Mouse (Mus musculus) heart, embryonic 12.5 days (tissue): ENCODE measurements around the gene Cyp27a1. TPM values are rescaled to one million over a fixed set of nuclear protein-coding genes. Genes with fewer than 3 reads are reported as not detected.

ENCODE experiments used
- ATAC-seq: fragments of 200-750 bp; cut with Nextera tagmentation; 2 replicates; pipeline ENCODE4 v1.8.0; 2017; ENCODE audit warnings: moderate TSS enrichment, moderate library complexity; ENCODE audit not compliant: insufficient number of reproducible peaks, low FRiP score
- H3K27ac ChIP-seq: fragments of 300-500 bp; sonication (generic); 2 replicates; pipeline ENCODE4 v1.5.1; 2016; ENCODE audit warnings: mild to moderate bottlenecking, moderate library complexity; ENCODE audit not compliant: poor library complexity, severe bottlenecking
- H3K27me3 ChIP-seq: fragments of 300-500 bp; sonication (generic); replicated peaks from 2 replicates; pipeline ENCODE4 v1.6.1; 2016; ENCODE audit warnings: mild to moderate bottlenecking, moderate library complexity
- H3K36me3 ChIP-seq: fragments of 300-500 bp; sonication (generic); 2 replicates; pipeline ENCODE4 v1.6.1; 2016; ENCODE audit warnings: mild to moderate bottlenecking, moderate library complexity
- H3K4me1 ChIP-seq: fragments of 300-500 bp; sonication (generic); replicated peaks from 2 replicates; pipeline ENCODE4 v1.6.1; 2016; ENCODE audit warnings: mild to moderate bottlenecking
- H3K4me2 ChIP-seq: fragments of 300-500 bp; sonication (generic); 2 replicates; pipeline ENCODE4 v1.6.1; 2016; ENCODE audit warnings: mild to moderate bottlenecking, moderate library complexity
- H3K4me3 ChIP-seq: fragments of 300-500 bp; sonication (generic); 2 replicates; pipeline ENCODE4 v1.5.1; 2016; ENCODE audit warnings: mild to moderate bottlenecking
- H3K9ac ChIP-seq: fragments of 300-500 bp; sonication (generic); 2 replicates; pipeline ENCODE4 v1.6.1; 2016; ENCODE audit warnings: mild to moderate bottlenecking, moderate library complexity
- H3K9me3 ChIP-seq: fragments of 300-500 bp; sonication (generic); replicated peaks from 2 replicates; pipeline ENCODE4 v1.6.1; 2016; ENCODE audit warnings: mild to moderate bottlenecking, moderate library complexity
- WGBS: fragments of 180-500 bp; shearing (Covaris S2); methylation state at CpG from one replicate; pipeline ENCODE4 v1.1.7; 2016; 5-methylcytosine and 5-hydroxymethylcytosine counted together
- polyA plus RNA-seq: library from polyadenylated mRNA; unstranded; fragments of >200 nt; fragmentation: Nextera tagmentation; extraction: Ambion mirVana; gene quantifications from 2 replicates; pipeline ENCODE4 v1.2.1, GENCODE M21; 2016

Cyp27a1 gene
- 13.5 and 13.8 TPM in 2 replicates for polyA plus RNA-seq

- 3% methylated on average over 35 of the region's 35 CpGs for WGBS
- ATAC-seq: peak; percentile 77
- H3K27ac ChIP-seq: peak within 1 kb of the TSS; percentile 47; the same call in 1 of the 2 replicates
- peak within 1 kb of the TSS; percentile 85 for H3K4me2 ChIP-seq
- H3K9me3 ChIP-seq: no peaks in the 10 kb centered on the region
- H3K27me3 ChIP-seq: no peaks in the 10 kb centered on the region
- peaks cover 11% of the 10 kb centered on the region for H3K4me1 ChIP-seq
- H3K36me3 ChIP-seq: no peaks in the 10 kb centered on the region
- H3K9ac ChIP-seq: peak within 1 kb of the TSS; percentile 80
- H3K4me3 ChIP-seq: peak within 1 kb of the TSS; percentile 60
Measured at GRCm38 (mm10) chr1:74713099-74713858, at the start of gene Cyp27a1. TSS of gene Cyp27a1 (plus strand) at chr1:74713574.

- Histone ChIP-seq H3K9ac (no peak overlapping the region), H3K9me3 (no peaks in the 10 kb centered on the region), H3K36me3 (0 out of 2 replicates have a peak, but pooled peaks cover 8% of the 10 kb centered on the region), H3K27me3 (no peaks in the 10 kb centered on the region), H3K4me2 (no peak overlapping the region), H3K27ac (no peak overlapping the region), H3K4me1 (peaks cover 38% of the 10 kb centered on the region), H3K4me3 (no peak overlapping the region)
- ATAC-seq: no peak
- 44% methylated on average over 6 of the region's 6 CpGs for whole genome bisulfite sequencing
Measured at GRCm38 (mm10) chr1:74665153-74665552, 48.2 kb upstream of the Cyp27a1 start.

DNA sequence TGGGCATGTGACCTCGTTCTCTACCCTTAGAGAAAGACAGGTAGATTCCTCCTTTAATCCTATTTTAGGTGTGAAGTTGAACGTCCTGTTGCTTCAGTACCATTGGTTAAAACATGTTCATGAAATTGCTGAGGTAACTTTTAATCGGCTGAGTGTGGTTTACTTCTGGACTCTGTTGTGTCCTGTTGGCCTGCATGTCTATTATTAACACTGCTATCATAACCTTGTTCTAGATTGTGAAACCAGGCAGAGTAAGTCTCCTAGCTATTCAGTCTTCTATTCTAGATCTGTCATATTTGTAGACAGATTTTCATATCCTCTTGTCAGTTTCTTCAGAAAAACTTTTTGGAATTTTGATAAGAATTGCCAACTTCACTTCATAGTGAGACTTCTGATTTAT, 45.0 kb upstream of the Cyp27a1 start:
- no peak overlapping the region for H3K4me2 ChIP-seq
- peaks cover 41% of the 10 kb centered on the region for H3K4me1 ChIP-seq
- H3K9me3 ChIP-seq: no peaks in the 10 kb centered on the region
- H3K27me3 ChIP-seq: no peaks in the 10 kb centered on the region
- 72% methylated on average over 3 of the region's 3 CpGs for WGBS
- no peak overlapping the region for H3K4me3 ChIP-seq
- peaks cover 26% of the 10 kb centered on the region for H3K36me3 ChIP-seq
- ATAC-seq: no peak
- H3K27ac ChIP-seq: no peak overlapping the region; the same call in 1 of the 2 replicates
- H3K9ac ChIP-seq: no peak overlapping the region

DNA sequence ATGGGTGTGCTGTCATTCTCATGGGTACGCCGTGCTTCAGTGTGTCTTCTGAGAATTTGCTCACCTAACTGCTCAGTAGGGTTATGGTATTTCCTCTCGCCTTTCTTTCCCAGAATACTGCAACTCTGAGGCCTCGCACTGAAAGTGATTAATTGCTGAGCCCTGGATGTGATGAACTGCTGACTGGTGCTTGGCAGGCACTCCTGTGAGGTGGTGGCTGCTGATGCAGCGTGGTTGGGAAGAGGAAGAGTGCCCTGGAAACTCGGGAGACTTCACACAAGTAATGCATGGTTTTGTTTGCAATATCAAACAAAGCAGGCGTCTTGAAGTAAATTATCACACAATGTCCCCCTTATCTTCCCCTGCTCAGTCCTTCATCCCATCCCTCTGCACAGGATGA, 40.6 kb upstream of the Cyp27a1 start:
- H3K4me1 ChIP-seq: peaks cover 16% of the 10 kb centered on the region
- H3K9me3 ChIP-seq: no peaks in the 10 kb centered on the region
- no peaks in the 10 kb centered on the region for H3K27me3 ChIP-seq
- WGBS: 57% methylated on average over 7 of the region's 7 CpGs
- H3K4me2 ChIP-seq: no peak overlapping the region
- no peak overlapping the region for H3K27ac ChIP-seq
- H3K36me3 ChIP-seq: peaks cover 41% of the 10 kb centered on the region
- no peak for ATAC-seq
- no peak overlapping the region for H3K9ac ChIP-seq
- H3K4me3 ChIP-seq: no peak overlapping the region

DNA sequence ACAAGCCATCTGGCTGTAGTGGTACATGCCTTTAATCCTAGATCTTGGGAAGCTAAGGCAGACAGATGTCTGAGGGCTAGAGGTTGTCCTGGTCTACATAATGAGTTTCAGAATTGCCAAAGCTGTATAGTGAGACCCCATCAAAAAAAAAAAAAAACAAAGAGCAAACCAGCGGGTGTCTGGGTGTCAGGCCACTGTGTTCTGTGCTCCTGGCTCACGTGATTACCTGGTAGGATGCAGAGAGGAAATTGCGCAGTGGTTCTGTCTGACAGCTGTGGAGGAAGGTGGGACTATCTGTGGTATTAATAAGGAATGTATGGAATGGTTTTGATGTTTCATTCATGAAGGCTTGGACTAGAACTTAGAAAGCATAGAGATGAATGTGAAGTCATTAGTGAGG, 36.5 kb upstream of the Cyp27a1 start:
- WGBS: 82% methylated on average over 3 of the region's 3 CpGs
- no peaks in the 10 kb centered on the region for H3K27me3 ChIP-seq
- no peak for ATAC-seq
- H3K36me3 ChIP-seq: peaks cover 66% of the 10 kb centered on the region
- H3K27ac ChIP-seq: no peak overlapping the region
- H3K9ac ChIP-seq: no peak overlapping the region
- H3K4me1 ChIP-seq: peaks cover 11% of the 10 kb centered on the region
- no peak overlapping the region for H3K4me2 ChIP-seq
- no peaks in the 10 kb centered on the region for H3K9me3 ChIP-seq
- no peak overlapping the region for H3K4me3 ChIP-seq

GRCm38 (mm10) chr1:74677843-74678242, 35.5 kb upstream of the Cyp27a1 start:
- ATAC-seq: no peak
- H3K36me3 ChIP-seq: peaks cover 67% of the 10 kb centered on the region

GRCm38 (mm10) chr1:74687131-74687530, 26.2 kb upstream of the Cyp27a1 start:
- Histone ChIP-seq H3K4me2 (no peak overlapping the region), H3K9ac (no peak overlapping the region), H3K9me3 (no peaks in the 10 kb centered on the region), H3K27ac (no peak overlapping the region), H3K4me3 (no peak overlapping the region), H3K27me3 (no peaks in the 10 kb centered on the region), H3K4me1 (no peaks in the 10 kb centered on the region), H3K36me3 (peaks cover 90% of the 10 kb centered on the region)
- 90% methylated on average over 7 of the region's 7 CpGs for WGBS
- ATAC-seq: no peak

More at GRCm38 (mm10) chr1:74677843-74678242, 35.5 kb upstream of the Cyp27a1 start:
- Histone ChIP-seq H3K4me1 (peaks cover 2% of the 10 kb centered on the region), H3K9me3 (no peaks in the 10 kb centered on the region), H3K27ac (no peak overlapping the region), H3K4me2 (no peak overlapping the region), H3K27me3 (no peaks in the 10 kb centered on the region), H3K9ac (no peak overlapping the region), H3K4me3 (no peak overlapping the region)
- 81% methylated on average over 1 of the region's 1 CpGs for WGBS

DNA sequence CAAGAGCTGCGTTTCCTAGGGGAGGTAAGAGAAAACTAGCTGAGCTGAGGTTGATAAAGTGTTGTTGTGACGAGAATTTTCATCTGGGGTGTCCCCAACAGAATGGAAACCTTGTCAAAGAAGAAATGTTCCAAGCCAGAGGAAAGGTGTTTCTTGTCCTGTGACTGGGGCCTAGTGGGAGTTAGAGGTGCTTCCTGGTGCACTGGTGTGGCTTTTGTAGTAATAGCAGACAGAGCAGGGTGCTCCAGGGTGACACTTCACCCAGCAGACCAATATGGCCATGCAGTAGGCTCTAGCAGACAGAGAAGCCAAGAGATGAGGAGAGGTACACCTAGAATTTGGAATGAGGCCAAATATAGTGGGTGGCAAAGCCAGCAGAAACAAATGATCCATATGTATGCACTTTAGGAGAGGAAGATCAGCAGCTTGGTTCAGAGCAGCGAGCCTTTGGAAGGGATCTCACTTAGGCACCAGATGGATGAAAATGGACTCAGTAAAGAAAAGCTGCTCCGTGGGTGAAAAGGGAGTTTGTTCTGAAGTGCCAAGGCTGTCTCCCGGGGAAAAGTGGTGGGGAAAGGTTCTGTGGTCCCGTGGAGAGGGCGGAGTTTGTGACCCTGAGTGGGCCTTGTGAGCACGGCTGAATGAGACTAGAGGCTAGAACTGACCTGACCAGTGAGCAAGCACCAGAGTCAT, 19.3 kb upstream of the Cyp27a1 start:
- Histone ChIP-seq H3K4me3 (no peak overlapping the region), H3K27ac (no peak overlapping the region), H3K4me1 (peaks cover 14% of the 10 kb centered on the region), H3K36me3 (peaks cover 84% of the 10 kb centered on the region), H3K9ac (no peak overlapping the region), H3K9me3 (no peaks in the 10 kb centered on the region), H3K27me3 (no peaks in the 10 kb centered on the region), H3K4me2 (no peak overlapping the region)
- ATAC-seq: no peak
- 89% methylated on average over 8 of the region's 8 CpGs for WGBS

DNA sequence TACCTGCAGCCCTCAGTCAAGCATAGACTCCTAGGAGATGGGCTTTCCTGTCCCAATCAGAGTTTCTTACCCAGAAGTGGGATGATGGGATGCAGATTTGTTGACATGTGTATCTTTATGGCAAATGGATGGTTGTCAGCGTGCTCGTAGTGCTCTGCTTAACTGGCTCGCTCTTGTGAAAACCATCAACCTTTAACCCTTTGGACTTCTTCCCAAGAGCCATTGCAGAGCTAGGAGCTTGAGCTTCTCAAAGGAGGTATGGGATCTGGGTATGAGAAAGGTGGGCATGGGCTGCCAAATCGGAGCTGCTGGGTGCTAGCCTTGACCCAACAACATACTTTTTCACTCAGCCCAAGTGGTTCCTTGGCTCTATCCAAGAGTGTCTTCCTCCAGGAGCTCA, 17.5 kb upstream of the Cyp27a1 start:
- 90% methylated on average over 4 of the region's 4 CpGs for WGBS
- peaks cover 75% of the 10 kb centered on the region for H3K36me3 ChIP-seq
- no peak overlapping the region for H3K9ac ChIP-seq
- H3K27ac ChIP-seq: no peak overlapping the region
- no peak overlapping the region for H3K4me3 ChIP-seq
- no peaks in the 10 kb centered on the region for H3K27me3 ChIP-seq
- ATAC-seq: no peak
- H3K4me2 ChIP-seq: no peak overlapping the region
- H3K4me1 ChIP-seq: peaks cover 21% of the 10 kb centered on the region
- H3K9me3 ChIP-seq: no peaks in the 10 kb centered on the region

DNA sequence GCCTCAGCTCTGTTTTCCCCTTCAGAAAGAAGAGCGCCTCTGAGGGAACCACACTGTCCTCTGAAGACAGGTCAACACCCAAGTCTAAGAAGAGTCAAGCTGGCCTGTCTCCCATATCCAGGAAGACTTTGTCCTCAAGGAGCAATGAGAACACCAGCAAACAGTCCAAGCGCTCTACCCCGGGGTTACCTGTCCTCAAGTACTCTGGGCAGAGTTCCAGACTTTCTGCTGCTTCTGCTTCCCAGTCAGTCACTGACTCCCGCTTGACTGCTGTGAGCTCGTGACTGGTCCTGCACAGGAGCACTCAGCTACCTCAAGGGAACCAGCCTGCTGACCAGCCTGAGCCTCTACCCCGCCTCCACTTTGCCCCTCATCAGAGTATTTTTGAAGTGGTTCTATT, 16.0 kb upstream of the Cyp27a1 start:
- no peak overlapping the region for H3K27ac ChIP-seq
- no peak overlapping the region for H3K4me2 ChIP-seq
- H3K9ac ChIP-seq: no peak overlapping the region
- peaks cover 72% of the 10 kb centered on the region for H3K36me3 ChIP-seq
- no peak overlapping the region for H3K4me3 ChIP-seq
- H3K9me3 ChIP-seq: no peaks in the 10 kb centered on the region
- no peak for ATAC-seq
- 77% methylated on average over 6 of the region's 6 CpGs for WGBS
- no peaks in the 10 kb centered on the region for H3K27me3 ChIP-seq
- peaks cover 21% of the 10 kb centered on the region for H3K4me1 ChIP-seq

DNA sequence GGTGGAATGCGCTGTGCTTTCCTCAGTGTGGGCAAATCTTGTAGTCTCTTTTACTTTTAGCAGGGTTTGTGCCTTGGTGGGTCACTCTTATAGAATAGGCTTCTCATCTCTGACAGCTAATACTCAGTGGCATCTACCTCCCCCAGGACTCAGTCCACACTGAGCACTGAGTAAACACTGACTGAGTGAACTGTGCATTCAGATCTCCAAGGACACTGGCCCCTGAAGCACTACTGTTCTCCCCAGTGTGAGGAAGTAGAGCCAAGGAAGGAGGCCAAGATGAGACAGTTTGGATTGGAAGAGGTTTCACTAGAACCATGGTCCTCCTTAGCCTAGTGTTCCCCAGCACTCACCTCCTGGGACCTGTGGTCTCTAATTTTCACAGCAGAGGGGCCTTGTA, 15.0 kb upstream of the Cyp27a1 start:
- Histone ChIP-seq H3K9me3 (no peaks in the 10 kb centered on the region), H3K9ac (no peak overlapping the region), H3K27ac (peak overlapping the region; percentile 80), H3K36me3 (peaks cover 70% of the 10 kb centered on the region), H3K4me3 (no peak overlapping the region), H3K27me3 (no peaks in the 10 kb centered on the region), H3K4me1 (peaks cover 21% of the 10 kb centered on the region), H3K4me2 (no peak overlapping the region)
- no peak; the same call in 1 of the 2 replicates for ATAC-seq
- 94% methylated on average over 1 of the region's 1 CpGs for WGBS
